Mouse (Mus musculus) stomach, embryonic 14.5 days (tissue): ENCODE data around the gene Serpina9. TPM values are rescaled to one million over a fixed set of nuclear protein-coding genes. Genes with fewer than 3 reads are reported as not detected.

ENCODE experiments used
- polyA plus RNA-seq: library from polyadenylated mRNA; unstranded; fragments of >200 nt; fragmentation: Nextera tagmentation; extraction: Ambion mirVana; gene quantifications from 2 replicates; pipeline ENCODE4 v1.2.1, GENCODE M21; 2014

Gene Serpina9
- polyA plus RNA-seq, 1 experiment from 2014 or later = not detected

Other genes starting within 250 kb of the Serpina9 start
- gene Serpina1d, start 240.2 kb downstream of the Serpina9 start, polyA plus RNA-seq = 0.22 TPM in 1 of 2 replicates, not detected in the other
- 4.5 and 5.7 TPM in 2 replicates for gene Serpina1b, start 183.4 kb downstream of the Serpina9 start, polyA plus RNA-seq
- 1.4 and 2.3 TPM in 2 replicates for gene Serpina1a, start 150.2 kb downstream of the Serpina9 start, polyA plus RNA-seq
- gene Serpina1c, start 108.9 kb downstream of the Serpina9 start, polyA plus RNA-seq = 1.1 and 6.2 TPM in 2 replicates
- gene Serpina1e, start 54.8 kb downstream of the Serpina9 start, polyA plus RNA-seq = 0.69 and 1.1 TPM in 2 replicates
- not detected in 2 replicates for gene Serpina11, start 23.8 kb downstream of the Serpina9 start, polyA plus RNA-seq
- not detected in 2 replicates for gene Serpina12, start 30.7 kb upstream of the Serpina9 start, polyA plus RNA-seq
- not detected in 2 replicates for gene Serpina5, start 87.4 kb upstream of the Serpina9 start, polyA plus RNA-seq
- not detected in 2 replicates for gene Serpina3a, start 99.0 kb upstream of the Serpina9 start, polyA plus RNA-seq
- 0.19 TPM in 1 of 2 replicates, not detected in the other for gene Serpina3b, start 114.2 kb upstream of the Serpina9 start, polyA plus RNA-seq
- not detected in 2 replicates for gene Serpina3c, start 140.1 kb upstream of the Serpina9 start, polyA plus RNA-seq
- gene Serpina3f, start 200.8 kb upstream of the Serpina9 start, polyA plus RNA-seq = 0.23 TPM in 1 of 2 replicates, not detected in the other
- gene Serpina3g, start 222.5 kb upstream of the Serpina9 start, polyA plus RNA-seq = 0.97 and 1.3 TPM in 2 replicates
- not detected in 2 replicates for gene Serpina3i, start 249.4 kb upstream of the Serpina9 start, polyA plus RNA-seq